Mouse (Mus musculus): Measurements from ENCODE around the gene Smpx. TPM values are rescaled to one million over a fixed set of nuclear protein-coding genes. Genes with fewer than 3 reads are reported as not detected.

The Smpx gene
- 36.6 TPM in 1 of 2 replicates, not detected in the other for polyA plus RNA-seq (2012; rRNA removed; ENCODE audit: low replicate concordance)

DNA sequence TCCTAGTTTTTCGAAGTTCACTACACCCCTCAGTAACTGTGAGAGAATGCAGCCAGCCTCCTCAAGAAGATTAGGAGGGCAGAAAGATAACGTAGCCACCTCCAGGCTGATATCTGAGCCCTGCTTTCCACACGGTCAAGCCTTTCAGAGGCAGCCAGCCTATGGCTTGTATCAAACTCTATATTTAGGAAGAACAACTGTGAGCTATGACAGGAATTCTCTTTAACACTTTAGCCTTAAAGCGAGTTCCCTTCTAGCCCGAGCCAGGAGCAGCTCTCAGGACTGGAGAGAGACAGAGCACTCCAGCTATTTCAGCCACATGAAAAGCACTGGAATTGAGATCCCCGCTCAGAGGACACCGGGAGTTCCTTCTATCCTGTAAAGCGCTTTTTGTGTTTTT is at the start of gene Smpx:
Gene Smpx (plus strand): TSS at position 49 of the 400 bp plus-strand sequence.

Other genes starting within 250 kb of the Smpx start
- 11.3 and 11.7 TPM in 2 replicates for gene Sms, start 206.6 kb upstream of the Smpx start, polyA plus RNA-seq (2012; rRNA removed; ENCODE audit: low replicate concordance)
- gene Yy2, start 129.9 kb upstream of the Smpx start, polyA plus RNA-seq (2012; rRNA removed; ENCODE audit: low replicate concordance): 0.07 TPM in 1 of 2 replicates, not detected in the other
- gene Mbtps2, start 100.2 kb upstream of the Smpx start, polyA plus RNA-seq (2012; rRNA removed; ENCODE audit: low replicate concordance): 6.6 and 12.9 TPM in 2 replicates
- 3.4 TPM in 1 of 2 replicates, not detected in the other for gene Klhl34, start 119.5 kb downstream of the Smpx start, polyA plus RNA-seq (2012; rRNA removed; ENCODE audit: low replicate concordance)

All from mammary gland, adult 2 months (tissue).